Mouse (Mus musculus): ENCODE data around the gene 4933405L10Rik.

DNA sequence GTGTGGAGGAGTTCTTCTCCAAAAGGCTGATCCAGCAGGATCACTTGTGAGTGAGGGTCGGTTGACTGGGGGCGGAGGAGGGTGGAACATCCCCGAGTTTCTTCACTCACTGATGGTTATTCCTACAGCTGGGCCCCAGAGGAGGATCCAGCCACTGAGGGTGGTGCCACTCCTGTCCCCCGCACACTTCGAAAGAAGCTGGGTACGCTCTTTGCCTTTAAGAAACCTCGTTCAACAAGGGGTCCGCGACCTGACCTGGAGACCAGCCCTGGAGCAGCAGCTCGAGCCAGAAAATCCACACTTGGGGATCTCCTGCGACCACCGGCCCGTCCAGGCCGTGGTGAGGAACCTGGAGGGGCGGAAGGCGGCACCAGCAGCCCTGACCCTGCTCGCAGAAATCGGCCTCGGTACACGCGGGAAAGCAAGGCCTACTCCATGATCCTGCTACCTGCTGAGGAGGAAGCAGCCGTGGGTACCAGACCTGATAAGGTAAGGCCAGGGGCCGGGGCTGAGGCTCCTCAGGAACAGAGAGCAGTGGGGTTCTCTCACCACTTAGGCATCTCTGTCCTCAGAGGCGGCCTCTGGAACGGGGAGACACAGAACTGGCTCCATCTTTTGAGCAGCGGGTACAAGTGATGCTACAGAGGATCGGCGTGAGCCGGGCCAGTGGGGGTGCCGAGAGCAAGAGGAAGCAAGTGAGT lies 12.2 kb upstream of the 4933405L10Rik start:
- TF ChIP-seq CTCF (IDR thresholded peaks at IDR 0.05; ENCODE audit: insufficient read depth, low read depth, low read length): no peak
- TF ChIP-seq POLR2A (IDR thresholded peaks at IDR 0.05; ENCODE audit: insufficient read depth, low read depth, low read length): no peak

All from olfactory bulb, adult 2 months (tissue).